Mouse (Mus musculus): Measurements from ENCODE around the gene Pde11a.

- no peak for TF ChIP-seq CTCF (IDR thresholded peaks at IDR 0.05; ENCODE audit: insufficient read depth, low read depth, low read length)
- TF ChIP-seq POLR2A (IDR thresholded peaks at IDR 0.05; ENCODE audit: insufficient read depth, low read depth, low read length) = no peak
These were observed 222.9 kb downstream of the Pde11a start for GRCm38 (mm10) chr2:76115696-76116095.

Data from olfactory bulb, adult 2 months (tissue).